Mouse (Mus musculus) heart, embryonic 11.5 days (tissue): ENCODE data around the gene Hspa12a. TPM values are rescaled to one million over a fixed set of nuclear protein-coding genes. Genes with fewer than 3 reads are reported as not detected.

Experiments
- ATAC-seq: fragments of 200-750 bp; cut with Nextera tagmentation; replicated peaks from 2 replicates; pipeline ENCODE4 v1.8.0; 2017; ENCODE audit warnings: moderate library complexity; ENCODE audit not compliant: insufficient number of reproducible peaks, low FRiP score, low TSS enrichment
- H3K27ac ChIP-seq: fragments of 300-500 bp; sonication (generic); 2 replicates; pipeline ENCODE4 v1.5.1; 2014; ENCODE audit warnings: mild to moderate bottlenecking, low read depth, low read length
- H3K27me3 ChIP-seq: fragments of 300-500 bp; sonication (generic); 2 replicates; pipeline ENCODE4 v1.6.1; 2014; ENCODE audit warnings: mild to moderate bottlenecking, low read length, mixed read lengths; ENCODE audit not compliant: control insufficient read depth, insufficient read depth
- H3K36me3 ChIP-seq: fragments of 300-500 bp; sonication (generic); 2 replicates; pipeline ENCODE4 v1.6.1; 2014; ENCODE audit warnings: mild to moderate bottlenecking, low read length, moderate library complexity, mixed read lengths; ENCODE audit not compliant: control insufficient read depth, insufficient read depth
- H3K4me1 ChIP-seq: fragments of 300-500 bp; sonication (generic); 2 replicates; pipeline ENCODE4 v1.6.1; 2014; ENCODE audit warnings: low read length; ENCODE audit not compliant: control insufficient read depth, insufficient read depth
- H3K4me2 ChIP-seq: fragments of 300-500 bp; sonication (generic); 2 replicates; pipeline ENCODE4 v1.6.1; 2014; ENCODE audit warnings: mild to moderate bottlenecking, moderate library complexity
- H3K4me3 ChIP-seq: fragments of 300-500 bp; sonication (generic); 2 replicates; pipeline ENCODE4 v1.5.1; 2014; ENCODE audit warnings: low read depth, low read length
- H3K9ac ChIP-seq: fragments of 300-500 bp; sonication (generic); 2 replicates; pipeline ENCODE4 v1.6.1; 2014; ENCODE audit warnings: mild to moderate bottlenecking, low read depth, low read length, moderate library complexity
- H3K9me3 ChIP-seq: fragments of 300-500 bp; sonication (generic); replicated peaks from 2 replicates; pipeline ENCODE4 v1.6.1; 2016; ENCODE audit warnings: low read length; ENCODE audit not compliant: control insufficient read depth
- WGBS: fragments of 180-500 bp; shearing (Covaris S2); extraction: QIAGEN DNeasy Blood & Tissue Kit; methylation state at CpG from one replicate; pipeline ENCODE4 v1.1.7; 2014; ENCODE audit not compliant: insufficient replicate concordance; 5-methylcytosine and 5-hydroxymethylcytosine counted together
- polyA plus RNA-seq: library from polyadenylated mRNA; unstranded; fragments of >200 nt; fragmentation: Nextera tagmentation; extraction: Ambion mirVana; gene quantifications from 2 replicates; pipeline ENCODE4 v1.2.1, GENCODE M21; 2014

Gene Hspa12a
- 4.0 and 4.6 TPM in 2 replicates for polyA plus RNA-seq

GRCm38 (mm10) chr19:58942841-58943828, at the start of gene Hspa12a, which contains the start of gene Eno4:
Gene Hspa12a (minus strand): TSS chr19:58943654.
Gene Eno4 (plus strand): TSS chr19:58943425.
- Histone ChIP-seq H3K9ac (peak within 1 kb of the TSS; percentile 86), H3K4me3 (peak within 1 kb of the TSS; percentile 69), H3K4me2 (peak within 1 kb of the TSS; percentile 98), H3K27ac (peak within 1 kb of the TSS; percentile 63; the same call in 1 of the 2 replicates), H3K9me3 (no peaks in the 10 kb centered on the region), H3K27me3 (no peaks in the 10 kb centered on the region), H3K36me3 (no peaks in the 10 kb centered on the region), H3K4me1 (peaks cover 5% of the 10 kb centered on the region; the same call in 1 of the 2 replicates)
- under 1% methylated on average over 61 of the region's 65 CpGs for WGBS
- peak; percentile 95 for ATAC-seq

GRCm38 (mm10) chr19:58981571-58981970, 38.1 kb upstream of the Hspa12a start:
- no peak overlapping the region for H3K4me3 ChIP-seq
- H3K4me1 ChIP-seq, result no peaks in the 10 kb centered on the region
- no peak for ATAC-seq
- WGBS, result 57% methylated on average over 9 of the region's 9 CpGs
- H3K4me2 ChIP-seq, result peak overlapping the region; percentile 34
- no peaks in the 10 kb centered on the region for H3K36me3 ChIP-seq
- no peak overlapping the region for H3K9ac ChIP-seq
- H3K27ac ChIP-seq, result no peak overlapping the region
- H3K27me3 ChIP-seq, result peaks cover 2% of the 10 kb centered on the region; the same call in 1 of the 2 replicates
- H3K9me3 ChIP-seq, result no peaks in the 10 kb centered on the region

GRCm38 (mm10) chr19:58980056-58980440, 36.6 kb upstream of the Hspa12a start:
- Histone ChIP-seq H3K4me1 (no peaks in the 10 kb centered on the region), H3K4me2 (no peak overlapping the region; the same call in 1 of the 2 replicates), H3K9ac (no peak overlapping the region), H3K36me3 (no peaks in the 10 kb centered on the region), H3K27ac (no peak overlapping the region), H3K9me3 (no peaks in the 10 kb centered on the region), H3K4me3 (no peak overlapping the region), H3K27me3 (peaks cover 2% of the 10 kb centered on the region; the same call in 1 of the 2 replicates)
- WGBS, result 77% methylated on average over 5 of the region's 5 CpGs
- ATAC-seq, result no peak

- H3K4me2 ChIP-seq, result peak overlapping the region; percentile 10; the same call in 1 of the 2 replicates
- ATAC-seq, result no peak
- no peaks in the 10 kb centered on the region for H3K9me3 ChIP-seq
- H3K36me3 ChIP-seq, result no peaks in the 10 kb centered on the region
- H3K27ac ChIP-seq, result no peak overlapping the region
- WGBS, result 55% methylated on average over 13 of the region's 13 CpGs
- H3K4me1 ChIP-seq, result no peaks in the 10 kb centered on the region
- H3K9ac ChIP-seq, result no peak overlapping the region
- H3K27me3 ChIP-seq, result peaks cover 2% of the 10 kb centered on the region; the same call in 1 of the 2 replicates
- no peak overlapping the region for H3K4me3 ChIP-seq
Measured at GRCm38 (mm10) chr19:58979436-58980055, 36.1 kb upstream of the Hspa12a start.

GRCm38 (mm10) chr19:58978401-58979171, 35.1 kb upstream of the Hspa12a start:
- Histone ChIP-seq H3K36me3 (no peaks in the 10 kb centered on the region), H3K9ac (no peak overlapping the region), H3K27ac (no peak overlapping the region), H3K4me1 (no peaks in the 10 kb centered on the region), H3K4me2 (no peak overlapping the region), H3K27me3 (peaks cover 2% of the 10 kb centered on the region; the same call in 1 of the 2 replicates), H3K4me3 (no peak overlapping the region), H3K9me3 (no peaks in the 10 kb centered on the region)
- WGBS, result 58% methylated on average over 11 of the region's 11 CpGs
- ATAC-seq, result peak; percentile 95

- Histone ChIP-seq H3K36me3 (no peaks in the 10 kb centered on the region), H3K4me2 (no peak overlapping the region), H3K27me3 (no peaks in the 10 kb centered on the region), H3K9me3 (no peaks in the 10 kb centered on the region), H3K9ac (no peak overlapping the region), H3K4me1 (no peaks in the 10 kb centered on the region), H3K4me3 (no peak overlapping the region), H3K27ac (no peak overlapping the region)
- WGBS, result 73% methylated on average over 11 of the region's 11 CpGs
- ATAC-seq, result no peak
Measured at GRCm38 (mm10) chr19:58975216-58975863, 31.9 kb upstream of the Hspa12a start.

- Histone ChIP-seq H3K4me3 (no peak overlapping the region), H3K27ac (no peak overlapping the region), H3K36me3 (no peaks in the 10 kb centered on the region), H3K4me2 (no peak overlapping the region), H3K27me3 (no peaks in the 10 kb centered on the region), H3K9ac (no peak overlapping the region), H3K4me1 (no peaks in the 10 kb centered on the region), H3K9me3 (no peaks in the 10 kb centered on the region)
- ATAC-seq, result no peak
- 88% methylated on average over 8 of the region's 8 CpGs for WGBS
Measured at GRCm38 (mm10) chr19:58974126-58974525, 30.7 kb upstream of the Hspa12a start.
